Mouse (Mus musculus): ENCODE data around the gene Sval1. TPM values are rescaled to one million over a fixed set of nuclear protein-coding genes. Genes with fewer than 3 reads are reported as not detected.

The Sval1 gene
- not detected in 2 replicates for polyA plus RNA-seq (2016; fragmentation: Nextera tagmentation; extraction: Ambion mirVana)

GRCm38 (mm10) chr6:41951330-41951729 lies at the start of gene Sval1:
Sval1 (plus strand) TSS chr6:41951630.
- Histone ChIP-seq H3K36me3 (no peaks in the 10 kb centered on the region), H3K4me3 (no peak within 1 kb of the TSS), H3K4me1 (replicated peaks) (no peaks in the 10 kb centered on the region), H3K27ac (ENCODE audit: poor library complexity, severe bottlenecking) (no peak within 1 kb of the TSS), H3K27me3 (replicated peaks) (no peaks in the 10 kb centered on the region), H3K9ac (no peak within 1 kb of the TSS), H3K4me2 (no peak within 1 kb of the TSS), H3K9me3 (replicated peaks) (no peaks in the 10 kb centered on the region; the same call in 1 of the 2 replicates)
- no peak for ATAC-seq (ENCODE audit: insufficient number of reproducible peaks, low FRiP score)
- WGBS: 69% methylated on average over 1 of the region's 1 CpGs

- ATAC-seq (ENCODE audit: insufficient number of reproducible peaks, low FRiP score): no peak
- Histone ChIP-seq H3K9me3 (replicated peaks) (peaks cover 3% of the 10 kb centered on the region; the same call in 1 of the 2 replicates), H3K27ac (ENCODE audit: poor library complexity, severe bottlenecking) (no peak overlapping the region), H3K4me2 (no peak overlapping the region), H3K4me1 (replicated peaks) (no peaks in the 10 kb centered on the region), H3K36me3 (no peaks in the 10 kb centered on the region), H3K9ac (no peak overlapping the region), H3K27me3 (replicated peaks) (no peaks in the 10 kb centered on the region), H3K4me3 (no peak overlapping the region)
- WGBS: 76% methylated on average over 5 of the region's 5 CpGs
These were observed 39.8 kb upstream of the Sval1 start for GRCm38 (mm10) chr6:41911625-41912024.

GRCm38 (mm10) chr6:41914883-41915282 lies 36.5 kb upstream of the Sval1 start:
- H3K9me3 ChIP-seq (replicated peaks): 0 out of 2 replicates have a peak, but pooled peaks cover 5% of the 10 kb centered on the region
- 84% methylated on average over 2 of the region's 2 CpGs for WGBS
- H3K4me3 ChIP-seq: no peak overlapping the region
- H3K4me2 ChIP-seq: no peak overlapping the region
- H3K27me3 ChIP-seq (replicated peaks): no peaks in the 10 kb centered on the region
- no peak overlapping the region for H3K27ac ChIP-seq (ENCODE audit: poor library complexity, severe bottlenecking)
- H3K36me3 ChIP-seq: no peaks in the 10 kb centered on the region
- H3K4me1 ChIP-seq (replicated peaks): no peaks in the 10 kb centered on the region
- no peak overlapping the region for H3K9ac ChIP-seq
- no peak for ATAC-seq (ENCODE audit: insufficient number of reproducible peaks, low FRiP score)

GRCm38 (mm10) chr6:41967840-41968239 lies 16.4 kb downstream of the Sval1 start, which contains the start of gene Sval3:
Sval3 (plus strand) TSS chr6:41968140.
- 51% methylated on average over 1 of the region's 1 CpGs for WGBS
- Histone ChIP-seq H3K36me3 (no peaks in the 10 kb centered on the region), H3K9ac (no peak within 1 kb of the TSS), H3K4me1 (replicated peaks) (no peaks in the 10 kb centered on the region), H3K4me3 (no peak within 1 kb of the TSS), H3K27ac (ENCODE audit: poor library complexity, severe bottlenecking) (no peak within 1 kb of the TSS), H3K27me3 (replicated peaks) (no peaks in the 10 kb centered on the region), H3K4me2 (no peak within 1 kb of the TSS), H3K9me3 (replicated peaks) (no peaks in the 10 kb centered on the region)
- no peak for ATAC-seq (ENCODE audit: insufficient number of reproducible peaks, low FRiP score)

Other genes with a start within 250 kb of the Sval1 start
- gene Kel, start 247.3 kb upstream of the Sval1 start, polyA plus RNA-seq (2016; fragmentation: Nextera tagmentation; extraction: Ambion mirVana): 34.0 and 40.5 TPM in 2 replicates
- gene Olfr459, start 176.5 kb upstream of the Sval1 start, polyA plus RNA-seq (2016; fragmentation: Nextera tagmentation; extraction: Ambion mirVana): not detected in 2 replicates
- not detected in 2 replicates for gene Pip, start 104.1 kb upstream of the Sval1 start, polyA plus RNA-seq (2016; fragmentation: Nextera tagmentation; extraction: Ambion mirVana)
- not detected in 2 replicates for gene Sval2, start 98.6 kb upstream of the Sval1 start, polyA plus RNA-seq (2016; fragmentation: Nextera tagmentation; extraction: Ambion mirVana)
- not detected in 2 replicates for gene Sval3, start 16.5 kb downstream of the Sval1 start, polyA plus RNA-seq (2016; fragmentation: Nextera tagmentation; extraction: Ambion mirVana)
- gene Sva, start 86.8 kb downstream of the Sval1 start, polyA plus RNA-seq (2016; fragmentation: Nextera tagmentation; extraction: Ambion mirVana): not detected in 2 replicates
- gene Tas2r139, start 189.3 kb downstream of the Sval1 start, polyA plus RNA-seq (2016; fragmentation: Nextera tagmentation; extraction: Ambion mirVana): not detected in 2 replicates

Data from heart, embryonic 12.5 days (tissue).